Mouse (Mus musculus) heart, postnatal 0 days (tissue): Measurements from ENCODE around the gene Vinac1.

Experiments
- CTCF ChIP-seq: IDR thresholded peaks from 2 replicates; pipeline ENCODE4 v1.5.1; 2016; ENCODE audit warnings: antibody characterized with exemption, control low read depth, low read depth
- EP300 ChIP-seq: IDR thresholded peaks from 2 replicates; pipeline ENCODE4 v1.6.1; 2016; ENCODE audit warnings: antibody characterized with exemption, low read depth

DNA sequence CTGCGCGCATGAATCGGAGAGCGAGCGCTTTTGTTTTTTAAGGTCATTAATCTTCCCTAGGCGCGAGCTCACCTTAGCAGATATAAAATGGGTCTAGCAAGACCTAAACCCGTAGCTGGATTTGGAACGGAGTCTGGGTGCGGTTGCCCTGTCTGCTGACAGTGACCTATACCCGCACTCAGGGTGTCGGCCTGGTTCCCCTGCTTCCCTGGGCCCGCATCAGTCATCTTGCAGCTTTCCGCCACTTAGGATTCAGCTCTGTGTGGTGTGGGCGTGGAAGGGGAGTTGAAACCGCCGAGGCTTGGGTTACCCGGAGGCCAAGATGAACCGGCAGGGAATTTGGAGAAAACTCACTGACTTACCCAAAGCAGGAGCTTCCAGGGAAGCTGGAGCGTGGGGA lies 18.4 kb upstream of the Vinac1 start:
- TF ChIP-seq CTCF (no peak), EP300 (no peak)
